Mouse (Mus musculus) erythroblast, adult 5-6 weeks (primary cell): ENCODE results near the gene Eif4g1. TPM values are rescaled to one million over a fixed set of nuclear protein-coding genes. Genes with fewer than 3 reads are reported as not detected.
A peak's percentile ranks its signal among the peaks of the same experiment; 100 is the strongest.

ENCODE experiments used
- ATAC-seq: replicated peaks from 2 replicates; pipeline ENCODE4 v1.8.0; 2016; ENCODE audit warnings: moderate number of reproducible peaks, mild to moderate bottlenecking, moderate TSS enrichment, inconsistent platforms; ENCODE audit not compliant: poor library complexity, low FRiP score, severe bottlenecking
- total RNA-seq, 2 experiments: library from RNA; stranded (forward) in 1 of 2; stranded (reverse) in 1 of 2; fragments of 150-400 nt in 1 of 2; fragments of 200-764, 138-1000 nt in 1 of 2; gene quantifications; 2 replicates each; pipeline versions ENCODE4 v1.2.3 to v1.2.4; 2015 to 2017; ENCODE audit warnings: low replicate concordance in 2 of 2

The Eif4g1 gene
- total RNA-seq, 2 experiments from 2014 or later, result 60.1 to 76.1 TPM

GRCm38 (mm10) chr16:20702522-20702893, 34.4 kb downstream of the Eif4g1 start:
- peak; percentile 68 for ATAC-seq

- no peak for ATAC-seq
These were observed 35.0 kb downstream of the Eif4g1 start for GRCm38 (mm10) chr16:20703071-20703470.

GRCm38 (mm10) chr16:20703699-20704400, 35.7 kb downstream of the Eif4g1 start:
- ATAC-seq, result no peak

GRCm38 (mm10) chr16:20705786-20706185, 37.7 kb downstream of the Eif4g1 start:
- ATAC-seq, result no peak

GRCm38 (mm10) chr16:20706407-20707055, 38.4 kb downstream of the Eif4g1 start:
- no peak for ATAC-seq

- ATAC-seq, result no peak
These were observed 40.3 kb downstream of the Eif4g1 start for GRCm38 (mm10) chr16:20708220-20708938.

- no peak for ATAC-seq
These were observed 41.0 kb downstream of the Eif4g1 start for GRCm38 (mm10) chr16:20708939-20709734.

- ATAC-seq, result no peak
These were observed 42.3 kb downstream of the Eif4g1 start for GRCm38 (mm10) chr16:20710370-20710769.

GRCm38 (mm10) chr16:20710810-20711209, 42.7 kb downstream of the Eif4g1 start:
- 0 out of 2 replicates have a peak, but pooled peaks have one; percentile 18 for ATAC-seq

GRCm38 (mm10) chr16:20712190-20712589, 44.1 kb downstream of the Eif4g1 start:
- no peak for ATAC-seq

- ATAC-seq, result peak; percentile 33
These were observed 44.8 kb downstream of the Eif4g1 start for GRCm38 (mm10) chr16:20712889-20713288.

- ATAC-seq, result no peak
These were observed 46.4 kb downstream of the Eif4g1 start for GRCm38 (mm10) chr16:20714307-20715080.

GRCm38 (mm10) chr16:20715161-20715560, 47.0 kb downstream of the Eif4g1 start:
- no peak for ATAC-seq

GRCm38 (mm10) chr16:20715566-20715965, 47.5 kb downstream of the Eif4g1 start:
- no peak for ATAC-seq

GRCm38 (mm10) chr16:20715976-20716840, 48.1 kb downstream of the Eif4g1 start:
- peak; percentile 45 for ATAC-seq

GRCm38 (mm10) chr16:20716841-20717180, 48.7 kb downstream of the Eif4g1 start:
- ATAC-seq, result peak; percentile 9; the same call in 1 of the 2 replicates

- peak; percentile 86 for ATAC-seq
These were observed 49.3 kb downstream of the Eif4g1 start, which contains the start of the genes Polr2h and Clcn2 for GRCm38 (mm10) chr16:20717181-20717977. Gene Polr2h (plus strand): TSS chr16:20717665. Gene Clcn2 (minus strand): TSS chr16:20717746.
